Mouse (Mus musculus) gastrocnemius, postnatal 25 days (tissue): ENCODE data around the gene Gm14325. TPM values are rescaled to one million over a fixed set of nuclear protein-coding genes. Genes with fewer than 3 reads are reported as not detected.
A peak's percentile ranks its signal among the peaks of the same experiment; 100 is the strongest.
"Not testable (repeated sequence)": the region's sequence is repeated elsewhere in the genome, so short reads cannot be mapped to it uniquely, and the experiment has no call there.

Source experiments
- DNase-seq: peaks from one replicate; pipeline ENCODE4 v3.0.0; 2022
- long read RNA-seq, 2 experiments: library from polyadenylated mRNA; stranded (forward); transcript quantifications; one replicate each; pipeline ENCODE4 v2.0.0; 2021
- total RNA-seq, 2 experiments: library from RNA; stranded (reverse); gene quantifications; 1 replicate in 1 of 2; 2 replicates in 1 of 2; pipeline ENCODE4 v1.2.3; 2021

Gm14325 gene
- 10 to 100 TPM; 72.1 to 76.5 TPM for total RNA-seq
- long read RNA-seq, experiment 1, transcript Gm14325-202 (3 exons, 310 nt) = major isoform, 47 of 52 reads
- long read RNA-seq, experiment 1, partial matches to known transcripts = 0 of 52 reads
- long read RNA-seq, experiment 1, other reads (novel, unspliced or antisense) = 3 of 52 reads
- long read RNA-seq, experiment 2, transcript Gm14325-201 (4 exons, 1,576 nt) = minor isoform, 5 of 43 reads
- long read RNA-seq, experiment 2, transcript Gm14325-202 (3 exons, 310 nt) = major isoform, 37 of 43 reads
- long read RNA-seq, experiment 2, partial matches to known transcripts = 0 of 43 reads
- long read RNA-seq, experiment 2, other reads (novel, unspliced or antisense) = 1 of 43 reads

- peak; percentile 66 for DNase-seq
Measured at GRCm38 (mm10) chr2:177839901-177840663, at the start of gene Gm14325. Gm14325 (minus strand) TSS chr2:177840336.

DNA sequence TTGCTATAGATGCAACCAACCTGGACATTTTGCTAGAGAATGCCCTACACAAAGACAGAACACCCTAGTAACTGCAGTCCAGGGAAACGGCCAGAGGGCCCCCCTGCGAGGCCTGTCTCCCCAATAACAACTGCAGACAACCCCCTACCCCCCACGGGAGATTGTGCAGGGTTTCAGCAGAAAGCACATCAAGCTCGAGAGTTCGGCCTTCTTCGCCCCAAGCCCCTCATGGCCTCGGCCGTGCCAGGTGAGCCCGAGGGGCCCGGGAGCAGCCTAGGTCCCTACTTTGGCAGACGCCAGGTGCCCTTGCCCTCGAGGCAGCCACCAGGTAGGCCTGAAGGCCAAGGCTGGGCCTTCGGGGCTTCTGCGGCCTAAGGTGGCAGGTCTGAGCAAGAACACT lies 47.6 kb upstream of the Gm14325 start:
- not testable (repeated sequence) for DNase-seq

DNA sequence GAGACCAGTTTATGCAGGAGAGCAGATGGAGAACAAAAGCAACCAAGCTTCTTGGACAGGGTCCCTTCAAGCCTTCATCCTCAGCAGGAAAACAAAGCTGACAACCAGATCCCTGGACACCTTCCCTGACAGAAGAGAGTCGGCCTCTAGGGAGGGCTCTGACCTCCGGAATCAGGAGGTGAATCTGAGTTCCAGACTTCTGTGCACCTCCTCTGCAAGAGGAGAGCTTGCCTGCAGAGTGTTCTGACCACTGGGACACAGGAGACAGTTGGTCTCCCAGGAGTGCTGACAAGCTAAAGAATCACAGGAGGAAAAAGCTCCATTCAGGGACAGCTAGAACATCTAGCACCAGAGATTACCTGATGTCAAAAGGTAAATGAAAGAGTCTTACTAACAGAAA lies 22.1 kb upstream of the Gm14325 start:
- DNase-seq = not testable (repeated sequence)

DNA sequence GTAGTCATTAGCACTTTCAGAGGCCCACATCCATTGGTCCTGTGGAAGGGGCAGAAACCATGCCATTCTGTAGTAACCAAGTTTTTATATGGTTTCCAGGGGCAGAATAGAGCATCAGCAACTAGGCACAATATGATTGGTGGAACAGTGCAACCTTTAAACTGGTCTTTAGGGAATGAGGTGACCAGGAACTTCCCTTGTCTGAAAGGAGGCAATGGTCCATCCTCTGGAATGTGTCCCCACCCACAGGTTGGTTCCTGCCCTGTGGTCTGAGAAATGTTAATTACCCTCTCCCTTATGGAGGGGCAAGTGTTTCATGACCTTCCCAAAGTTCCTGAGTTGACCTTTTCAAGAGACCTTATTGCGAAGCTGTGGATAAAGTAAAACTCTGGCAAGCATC lies 3.5 kb upstream of the Gm14325 start:
- not testable (repeated sequence) for DNase-seq

GRCm38 (mm10) chr2:177836756-177837155 lies 3.4 kb downstream of the Gm14325 start:
- DNase-seq = not testable (repeated sequence)

- not testable (repeated sequence) for DNase-seq
Measured at GRCm38 (mm10) chr2:177835733-177836536, 4.2 kb downstream of the Gm14325 start.

GRCm38 (mm10) chr2:177821952-177822351 lies 18.2 kb downstream of the Gm14325 start:
- DNase-seq = not testable (repeated sequence)

GRCm38 (mm10) chr2:177806170-177806569 lies 34.0 kb downstream of the Gm14325 start:
- not testable (repeated sequence) for DNase-seq

DNA sequence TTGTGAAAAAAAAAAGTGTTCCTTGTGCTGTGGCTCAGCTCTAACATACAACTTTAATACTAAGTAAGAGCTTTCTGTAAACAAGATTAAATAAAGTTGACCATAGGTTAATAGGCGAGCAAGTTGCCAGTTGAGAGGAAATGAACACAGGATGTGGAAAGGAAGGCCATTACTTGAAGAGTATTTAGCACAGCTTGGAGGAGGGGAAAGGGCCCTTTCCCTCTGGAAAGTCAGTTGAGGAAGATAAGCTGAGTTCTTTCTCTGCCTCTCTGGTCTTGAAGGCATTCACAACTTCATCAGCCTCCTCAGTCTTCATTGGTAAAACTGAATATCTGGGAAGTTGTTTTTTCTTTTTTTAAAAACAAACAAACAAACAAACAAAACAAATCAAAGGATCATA lies 52.8 kb downstream of the Gm14325 start:
- DNase-seq = not testable (repeated sequence)

Other genes with a start within 250 kb of the Gm14325 start
- gene Gm14322, start 81.0 kb downstream of the Gm14325 start, total RNA-seq = 10 to 100 TPM; 18.2 to 21.1 TPM
- gene Gm14327, start 56.8 kb upstream of the Gm14325 start, total RNA-seq = 1 to 10 TPM; 3.2 to 3.5 TPM
- gene Zfp972, start 85.3 kb upstream of the Gm14325 start, total RNA-seq = under 1 TPM; 0.54 to 0.70 TPM
- gene Gm14326, start 117.0 kb upstream of the Gm14325 start, total RNA-seq = 10 to 100 TPM; 25.2 to 27.4 TPM
- gene Zfp971, start 182.9 kb upstream of the Gm14325 start, total RNA-seq = 10 to 100 TPM; 19.9 to 28.8 TPM
- gene Zfp931, start 238.1 kb upstream of the Gm14325 start, total RNA-seq = 10 to 100 TPM in 1 of 2 experiments, 1 to 10 TPM in 1; 9.3 to 11.1 TPM